Mouse (Mus musculus): ENCODE data around the gene St8sia6.

The St8sia6 gene

GRCm38 (mm10) chr2:13767532-13768411 lies 26.1 kb downstream of the St8sia6 start:
- in situ Hi-C loops (cut with MboI; ENCODE audit: unreplicated experiment in 2 of 2) = loop anchor here (25.0 kb wide), 3 partner anchors 395 to 1295 kb away; partner anchors contain the start of genes Nsun6 (in 1 of the 2) and Tmem236 (in 1 of the 2)

DNA sequence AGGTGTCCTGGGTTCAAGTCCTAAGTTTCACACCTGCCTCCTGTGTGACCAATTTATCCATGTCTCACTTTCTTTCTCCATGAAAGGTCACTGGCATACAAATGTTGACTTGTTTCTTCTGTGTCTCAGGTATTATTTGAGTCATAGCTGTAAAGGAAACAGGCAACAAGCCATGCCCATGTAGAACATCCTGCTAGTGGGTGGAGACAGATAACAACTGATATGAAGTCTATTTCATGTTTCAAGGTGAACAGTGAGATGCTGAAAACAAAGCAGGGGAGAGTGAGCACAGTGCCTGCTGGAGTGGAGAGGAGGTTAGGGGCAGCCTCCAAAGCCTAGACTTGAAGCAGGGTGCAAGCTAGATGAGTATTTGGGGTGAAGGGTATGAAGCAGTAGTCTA lies 33.5 kb downstream of the St8sia6 start:
- in situ Hi-C loops (cut with MboI; ENCODE audit: unreplicated experiment in 2 of 2) = loop anchor here (25.0 kb wide), 3 partner anchors 402 to 1302 kb away; partner anchors contain the start of genes Nsun6 (in 1 of the 2) and Tmem236 (in 1 of the 2)

GRCm38 (mm10) chr2:13757412-13757811 lies 36.5 kb downstream of the St8sia6 start:
- in situ Hi-C loops (cut with MboI; ENCODE audit: unreplicated experiment in 2 of 2) = loop anchor here (25.0 kb wide), 3 partner anchors 405 to 1305 kb away; partner anchors contain the start of genes Nsun6 (in 1 of the 2) and Tmem236 (in 1 of the 2)

DNA sequence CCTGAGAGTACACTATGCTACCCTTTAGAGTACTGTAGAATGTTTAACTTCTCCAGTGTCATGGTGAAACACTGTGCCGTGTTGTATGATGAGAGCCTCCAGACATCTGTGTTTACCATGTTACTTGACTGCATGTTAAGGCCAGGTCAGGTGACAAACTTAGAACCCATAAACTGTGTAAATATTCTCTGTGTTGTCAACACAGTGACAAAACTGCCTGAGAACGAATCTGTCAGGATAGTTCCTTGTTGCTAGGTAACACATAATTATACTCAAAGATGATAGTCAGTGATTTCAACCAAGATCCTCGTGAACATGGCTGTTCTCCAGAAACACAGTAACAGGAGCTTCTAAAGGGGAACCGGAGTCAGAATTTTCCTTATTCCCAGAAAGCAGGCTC lies 38.1 kb downstream of the St8sia6 start:
- in situ Hi-C loops (cut with MboI; ENCODE audit: unreplicated experiment in 2 of 2) = loop anchor here (25.0 kb wide), 3 partner anchors 407 to 1307 kb away; partner anchors contain the start of genes Nsun6 (in 1 of the 2) and Tmem236 (in 1 of the 2)

- in situ Hi-C loops (cut with MboI; ENCODE audit: unreplicated experiment in 2 of 2) = loop anchor here (25.0 kb wide), 3 partner anchors 411 to 1311 kb away; partner anchors contain the start of genes Nsun6 (in 1 of the 2) and Tmem236 (in 1 of the 2)
Observed at GRCm38 (mm10) chr2:13751691-13752090, 42.2 kb downstream of the St8sia6 start.

GRCm38 (mm10) chr2:13750777-13751176 lies 43.1 kb downstream of the St8sia6 start:
- in situ Hi-C loops (cut with MboI; ENCODE audit: unreplicated experiment in 2 of 2) = loop anchor here (25.0 kb wide), 3 partner anchors 412 to 1312 kb away; partner anchors contain the start of genes Nsun6 (in 1 of the 2) and Tmem236 (in 1 of the 2)

- in situ Hi-C loops (cut with MboI; ENCODE audit: unreplicated experiment in 2 of 2) = loop anchor here (25.0 kb wide), 3 partner anchors 412 to 1312 kb away; partner anchors contain the start of genes Nsun6 (in 1 of the 2) and Tmem236 (in 1 of the 2)
Observed at GRCm38 (mm10) chr2:13750089-13750488, 43.8 kb downstream of the St8sia6 start.

- in situ Hi-C loops (cut with MboI; ENCODE audit: unreplicated experiment in 2 of 2) = no loop called here
Observed at GRCm38 (mm10) chr2:13749176-13749575, 44.7 kb downstream of the St8sia6 start.

DNA sequence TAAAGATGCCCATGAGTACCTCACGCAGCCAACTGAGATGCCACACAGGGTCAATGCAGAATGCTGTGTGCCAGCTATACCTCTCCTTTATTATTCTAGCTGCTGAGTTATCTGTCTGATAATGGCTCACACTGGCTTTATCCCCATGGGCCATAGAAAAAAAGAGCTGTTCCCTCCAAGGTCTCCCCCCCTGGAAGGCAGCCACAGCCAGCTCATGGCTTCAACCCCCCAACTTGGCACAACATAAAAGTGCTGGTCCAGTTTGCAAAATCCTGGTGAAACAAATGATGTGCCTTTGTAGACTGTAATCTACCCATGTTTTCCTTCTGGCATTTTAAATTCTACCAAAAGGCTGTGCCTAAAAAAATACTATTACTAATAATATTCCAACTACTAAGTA lies 46.3 kb downstream of the St8sia6 start:
- in situ Hi-C loops (cut with MboI; ENCODE audit: unreplicated experiment in 2 of 2) = no loop called here

GRCm38 (mm10) chr2:13746023-13746422 lies 47.8 kb downstream of the St8sia6 start:
- in situ Hi-C loops (cut with MboI; ENCODE audit: unreplicated experiment in 2 of 2) = no loop called here

GRCm38 (mm10) chr2:13738704-13739103 lies 55.2 kb downstream of the St8sia6 start:
- in situ Hi-C loops (cut with MboI; ENCODE audit: unreplicated experiment in 2 of 2) = no loop called here

GRCm38 (mm10) chr2:13727901-13728300 lies 66.0 kb downstream of the St8sia6 start:
- in situ Hi-C loops (cut with MboI; ENCODE audit: unreplicated experiment in 2 of 2) = no loop called here

DNA sequence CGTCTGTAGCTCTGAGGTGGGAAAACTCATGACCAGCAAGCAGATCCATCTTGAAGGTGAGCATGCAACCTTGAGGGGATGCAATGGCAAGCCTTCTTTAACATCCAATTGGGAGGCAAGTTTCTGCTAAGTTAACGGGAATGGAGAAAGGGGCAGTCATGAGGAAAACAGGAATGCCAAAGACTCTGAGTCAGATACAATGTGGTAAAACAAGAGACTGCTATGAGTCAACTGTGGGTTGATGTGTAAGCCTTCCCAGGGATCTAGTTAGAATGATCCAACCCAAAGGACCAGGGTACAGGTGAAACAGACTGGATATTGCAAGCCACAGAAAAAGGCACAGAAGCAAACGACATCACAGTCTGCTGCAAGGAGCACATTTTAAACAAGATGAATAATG lies 68.3 kb downstream of the St8sia6 start:
- in situ Hi-C loops (cut with MboI; ENCODE audit: unreplicated experiment in 2 of 2) = no loop called here

GRCm38 (mm10) chr2:13722241-13722640 lies 71.6 kb downstream of the St8sia6 start:
- in situ Hi-C loops (cut with MboI; ENCODE audit: unreplicated experiment in 2 of 2) = no loop called here

DNA sequence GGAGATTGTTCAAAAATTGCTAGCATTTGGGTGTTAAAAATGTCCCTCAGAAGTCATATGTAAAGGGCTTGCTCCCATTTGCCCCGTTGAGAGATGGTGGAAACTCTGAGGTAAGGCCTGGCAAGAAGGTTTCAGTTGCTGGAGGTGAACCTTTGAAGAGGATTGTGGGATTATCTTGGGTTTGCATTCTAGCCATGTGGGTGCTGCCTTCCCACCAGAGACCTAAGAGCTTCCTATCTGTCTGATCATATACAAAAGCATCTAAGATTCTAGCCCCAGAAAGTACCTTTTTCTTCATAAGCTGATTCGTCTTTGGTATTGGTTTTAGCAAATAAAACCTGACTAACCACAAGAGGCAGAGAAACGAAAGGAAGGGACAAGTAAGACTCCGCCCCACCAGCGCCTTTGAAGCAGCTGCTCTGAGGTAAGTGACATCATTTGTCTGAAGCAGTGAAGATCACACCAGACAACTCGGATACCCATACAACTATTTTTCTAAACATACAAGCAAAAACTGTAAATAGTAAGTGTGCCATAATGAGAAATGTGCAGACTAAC lies 75.2 kb downstream of the St8sia6 start:
- in situ Hi-C loops (cut with MboI; ENCODE audit: unreplicated experiment in 2 of 2) = no loop called here

- in situ Hi-C loops (cut with MboI; ENCODE audit: unreplicated experiment in 2 of 2) = no loop called here
Observed at GRCm38 (mm10) chr2:13708785-13709184, 85.1 kb downstream of the St8sia6 start.

- in situ Hi-C loops (cut with MboI; ENCODE audit: unreplicated experiment in 2 of 2) = loop anchor here in 1 of 2 experiments (5.0 kb wide), 1 partner anchor 100 kb away; no protein-coding TSS in a partner anchor
Observed at GRCm38 (mm10) chr2:13697514-13697913, 96.3 kb downstream of the St8sia6 start.

GRCm38 (mm10) chr2:13694417-13694816 lies 99.4 kb downstream of the St8sia6 start:
- in situ Hi-C loops (cut with MboI; ENCODE audit: unreplicated experiment in 2 of 2) = no loop called here

DNA sequence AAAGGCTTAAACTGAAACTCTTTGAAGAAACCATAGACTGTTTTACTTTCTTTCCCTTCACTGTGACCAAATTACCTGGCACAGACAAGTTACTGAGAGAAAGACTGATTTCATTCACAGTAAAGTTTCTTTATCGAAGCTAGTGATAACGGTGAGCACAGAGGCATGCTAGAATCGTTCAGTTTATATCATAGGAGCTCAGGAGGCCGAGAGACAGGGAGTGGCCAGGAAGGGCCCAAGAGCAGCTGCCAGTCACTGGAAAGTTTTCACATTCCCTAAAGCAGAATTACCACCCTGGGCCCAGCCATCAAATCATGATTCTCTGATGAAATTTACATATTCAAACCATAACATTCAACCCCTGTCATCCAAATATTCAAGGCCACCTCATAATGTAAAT lies 109.5 kb downstream of the St8sia6 start:
- in situ Hi-C loops (cut with MboI; ENCODE audit: unreplicated experiment in 2 of 2) = no loop called here

DNA sequence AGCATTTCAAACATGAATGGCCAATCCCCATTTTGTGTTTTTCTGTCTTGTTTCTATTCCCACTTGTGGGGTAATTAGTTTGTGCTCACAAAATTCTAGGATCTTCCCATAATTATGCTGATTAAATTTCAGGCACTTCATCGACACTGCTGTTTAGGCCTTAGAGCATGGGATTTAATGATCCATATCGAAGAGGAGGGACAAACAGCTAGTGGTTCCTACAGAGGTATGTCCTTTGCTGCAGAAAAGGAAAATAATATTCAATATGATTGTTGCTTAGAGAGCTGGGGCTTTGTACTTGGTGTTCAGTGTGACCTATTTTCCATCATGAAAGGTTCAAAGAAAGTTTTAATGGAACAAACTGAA lies 110.7 kb downstream of the St8sia6 start:
- in situ Hi-C loops (cut with MboI; ENCODE audit: unreplicated experiment in 2 of 2) = no loop called here
